Mouse (Mus musculus) CH12.LX (cell line): Measurements from ENCODE around the gene Lypd8. TPM values are rescaled to one million over a fixed set of nuclear protein-coding genes. Genes with fewer than 3 reads are reported as not detected.
"Not testable (repeated sequence)": the region's sequence is repeated elsewhere in the genome, so short reads cannot be mapped to it uniquely, and the experiment has no call there.

Source experiments
- DNase-seq: peaks from one replicate; pipeline ENCODE4 v3.0.0-alpha.2; 2013; ENCODE audit errors: extremely low read depth
- H3K27ac ChIP-seq: 2 replicates; pipeline ENCODE4 v1.5.1; 2012; ENCODE audit warnings: low read depth, mild to moderate bottlenecking, control low read depth, moderate library complexity; ENCODE audit not compliant: insufficient read depth
- H3K27me3 ChIP-seq: replicated peaks from 2 replicates; pipeline ENCODE3; 2012; ENCODE audit warnings: inconsistent platforms
- H3K36me3 ChIP-seq, 2 experiments: replicated peaks in 1 of 2; 2 replicates each; pipeline versions ENCODE3 to v1.6.1; 2012; ENCODE audit warnings: inconsistent platforms in 1 of 2, low read length in 1 of 2, mild to moderate bottlenecking in 1 of 2, mixed read lengths in 1 of 2, moderate library complexity in 1 of 2; ENCODE audit not compliant: control insufficient read depth in 1 of 2, insufficient read depth in 1 of 2
- H3K4me1 ChIP-seq, 2 experiments: 2 replicates each; pipeline ENCODE4 v1.6.1; 2012; ENCODE audit warnings: inconsistent platforms in 1 of 2, moderate library complexity in 1 of 2; ENCODE audit not compliant: insufficient read depth in 2 of 2, control insufficient read depth in 1 of 2
- H3K4me2 ChIP-seq: 2 replicates; pipeline ENCODE4 v1.6.1; 2012; ENCODE audit warnings: low read depth, mild to moderate bottlenecking, control low read depth; ENCODE audit not compliant: poor library complexity, insufficient read depth, severe bottlenecking
- H3K4me3 ChIP-seq, 3 experiments: fragments of 150-350 bp in 1 of 3; sonication (generic) in 1 of 3; replicated peaks in 1 of 3; 2 replicates each; pipeline versions ENCODE3 to v1.5.1; 2011 to 2012; ENCODE audit warnings: low read depth in 2 of 3, low read length in 2 of 3, mild to moderate bottlenecking in 2 of 3, moderate library complexity in 2 of 3, control low read depth in 1 of 3, improper control_type of control experiment in 1 of 3, inconsistent platforms in 1 of 3, mixed read lengths in 1 of 3; ENCODE audit not compliant: poor library complexity in 1 of 3
- H3K79me2 ChIP-seq: replicated peaks from 2 replicates; pipeline ENCODE4 v1.6.1; 2012; ENCODE audit warnings: mild to moderate bottlenecking, moderate library complexity; ENCODE audit not compliant: control insufficient read depth, poor library complexity, insufficient read depth, severe bottlenecking; ENCODE audit errors: extremely low read depth
- H3K9ac ChIP-seq: 2 replicates; pipeline ENCODE4 v1.6.1; 2012; ENCODE audit warnings: low read depth, mild to moderate bottlenecking, control low read depth, moderate library complexity; ENCODE audit not compliant: insufficient read depth
- H3K9me3 ChIP-seq: replicated peaks from 2 replicates; pipeline ENCODE3; 2012; ENCODE audit warnings: low read length, inconsistent platforms, mixed read lengths
- CHD1 ChIP-seq: IDR thresholded peaks from 2 replicates; pipeline ENCODE4 v1.6.1; 2012; ENCODE audit warnings: low read depth, low read length, improper control_type of control experiment, inconsistent platforms
- ELF1 ChIP-seq: IDR thresholded peaks from 2 replicates; pipeline ENCODE4 v1.6.1; 2014; ENCODE audit warnings: low read depth, mild to moderate bottlenecking, inconsistent platforms, low read length, improper control_type of control experiment
- IRF4 ChIP-seq: IDR thresholded peaks from 2 replicates; pipeline ENCODE4 v1.6.1; 2014; ENCODE audit warnings: low read depth, mild to moderate bottlenecking, inconsistent platforms, low read length, improper control_type of control experiment
- JUN ChIP-seq: IDR thresholded peaks from 2 replicates; pipeline ENCODE4 v1.6.1; 2011; ENCODE audit warnings: low read depth, mild to moderate bottlenecking, low read length, improper control_type of control experiment, moderate library complexity; ENCODE audit not compliant: insufficient read depth
- KAT2A ChIP-seq: IDR thresholded peaks from 2 replicates; pipeline ENCODE4 v1.6.1; 2012; ENCODE audit warnings: low read length, improper control_type of control experiment, inconsistent platforms; ENCODE audit not compliant: insufficient replicate concordance
- MAZ ChIP-seq: IDR thresholded peaks from 2 replicates; pipeline ENCODE4 v1.6.1; 2012; ENCODE audit warnings: low read depth, mild to moderate bottlenecking, inconsistent platforms, low read length, improper control_type of control experiment, moderate library complexity
- MYC ChIP-seq: IDR thresholded peaks from 2 replicates; pipeline ENCODE4 v1.6.1; 2011; ENCODE audit warnings: low read depth, mild to moderate bottlenecking, improper control_type of control experiment, low read length
- NRF1 ChIP-seq: IDR thresholded peaks from 2 replicates; pipeline ENCODE4 v1.6.1; 2014; ENCODE audit warnings: low read depth, mild to moderate bottlenecking, inconsistent platforms, low read length, improper control_type of control experiment, moderate library complexity
- POLR2AphosphoS2 ChIP-seq: IDR thresholded peaks from 2 replicates; pipeline ENCODE4 v1.6.1; 2011; ENCODE audit warnings: low read depth, low read length, improper control_type of control experiment
- RAD21 ChIP-seq: IDR thresholded peaks from 2 replicates; pipeline ENCODE4 v1.6.1; 2011; ENCODE audit warnings: low read depth, mild to moderate bottlenecking, low read length, improper control_type of control experiment, moderate library complexity
- RCOR1 ChIP-seq: conservative IDR thresholded peaks from 2 replicates; pipeline ENCODE4 v1.6.1; 2012; ENCODE audit warnings: low read depth, mild to moderate bottlenecking, inconsistent platforms, low read length, improper control_type of control experiment
- TBP ChIP-seq: conservative IDR thresholded peaks from 2 replicates; pipeline ENCODE4 v1.6.1; 2011; ENCODE audit warnings: low read depth, low read length, improper control_type of control experiment
- USF1 ChIP-seq: IDR thresholded peaks from 2 replicates; pipeline ENCODE4 v1.6.1; 2014; ENCODE audit warnings: low read depth, mild to moderate bottlenecking, inconsistent platforms, low read length, improper control_type of control experiment
- USF2 ChIP-seq: conservative IDR thresholded peaks from 2 replicates; pipeline ENCODE4 v1.6.1; 2011; ENCODE audit warnings: low read depth, low read length, improper control_type of control experiment
- ZC3H11A ChIP-seq: IDR thresholded peaks from 2 replicates; pipeline ENCODE4 v1.6.1; 2012; ENCODE audit warnings: low read depth, mild to moderate bottlenecking, inconsistent platforms, low read length, improper control_type of control experiment
- ZKSCAN1 ChIP-seq: IDR thresholded peaks from 2 replicates; pipeline ENCODE4 v1.6.1; 2012; ENCODE audit warnings: low read depth, inconsistent platforms, low read length, improper control_type of control experiment, borderline replicate concordance
- dilution Hi-C: fragments of 300-500 bp; cut with MboI; formaldehyde crosslinking; loops from 2 replicates; pipeline ENCODE4 v1.14.3; 2020; ENCODE audit warnings: low sequenced_read_pairs; ENCODE audit not compliant: extremely low pct_unique_long_range_greater_than_20kb, extremely low pct_ligation_motif_present
- in situ Hi-C: fragments of 300-500 bp; cut with MboI; formaldehyde crosslinking; loops from 3 replicates; pipeline ENCODE4 v1.14.3; 2019; ENCODE audit warnings: low sequenced_read_pairs, low pct_ligation_motif_present, low pct_unique_long_range_greater_than_20kb, mixed read lengths
- polyA plus RNA-seq: library from polyadenylated mRNA; unstranded; fragments of >175 nt; gene quantifications from 2 replicates; pipeline ENCODE4 v1.2.1, GENCODE M21; 2012; ENCODE audit warnings: low read depth; ENCODE audit not compliant: insufficient read length
- total RNA-seq, 2 experiments: library from RNA; depleted of rRNA; stranded (reverse); fragments of 300-350 nt in 1 of 2; fragments of >200 nt in 1 of 2; gene quantifications; 2 replicates each; pipeline ENCODE4 v1.2.3; 2012 to 2014

Lypd8 gene
- total and polyA plus RNA-seq, 3 experiments, result not detected

DNA sequence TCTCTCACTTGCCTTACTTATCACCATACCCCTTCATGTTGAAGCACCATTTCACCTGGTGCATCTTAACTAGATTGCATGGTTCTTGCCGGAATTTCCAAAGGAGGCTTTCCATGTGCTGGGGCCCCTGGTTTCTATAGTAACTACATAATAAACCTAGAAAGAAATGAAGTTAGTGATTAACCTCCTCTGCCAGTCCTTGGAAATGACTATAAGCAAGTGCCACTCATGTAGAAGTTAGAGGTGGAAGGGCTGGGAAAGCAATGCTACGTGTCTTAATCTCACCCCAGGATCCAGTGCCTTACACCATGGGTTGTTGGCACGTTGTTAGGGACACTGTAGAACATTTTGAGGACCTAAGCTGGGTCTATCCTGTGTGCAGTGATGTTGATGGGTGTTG is 14.4 kb upstream of the Lypd8 start:
- no peaks in the 10 kb centered on the region for H3K9me3 ChIP-seq
- H3K4me1 ChIP-seq, result 0 out of 4 replicates have a peak, but pooled peaks cover 0 to 2% of the 10 kb centered on the region in 2 experiments
- H3K36me3 ChIP-seq, result no peaks in the 10 kb centered on the region
- H3K9ac ChIP-seq, result no peak overlapping the region
- DNase-seq, result no peak
- in situ Hi-C loops (no loop called here), dilution Hi-C loops (no loop called here)
- no peak overlapping the region for H3K4me3 ChIP-seq
- H3K4me2 ChIP-seq, result no peak overlapping the region
- H3K79me2 ChIP-seq, result no peaks in the 10 kb centered on the region
- H3K27me3 ChIP-seq, result peaks cover 69% of the 10 kb centered on the region
- H3K27ac ChIP-seq, result no peak overlapping the region
- no peak for TF ChIP-seq POLR2AphosphoS2
- TF ChIP-seq ZC3H11A, result no peak
- TF ChIP-seq IRF4, result no peak
- TF ChIP-seq RAD21, result no peak
- TF ChIP-seq USF1, result no peak
- TF ChIP-seq MYC, result no peak
- no peak for TF ChIP-seq ELF1
- TF ChIP-seq RCOR1, result no peak
- no peak for TF ChIP-seq ZKSCAN1

DNA sequence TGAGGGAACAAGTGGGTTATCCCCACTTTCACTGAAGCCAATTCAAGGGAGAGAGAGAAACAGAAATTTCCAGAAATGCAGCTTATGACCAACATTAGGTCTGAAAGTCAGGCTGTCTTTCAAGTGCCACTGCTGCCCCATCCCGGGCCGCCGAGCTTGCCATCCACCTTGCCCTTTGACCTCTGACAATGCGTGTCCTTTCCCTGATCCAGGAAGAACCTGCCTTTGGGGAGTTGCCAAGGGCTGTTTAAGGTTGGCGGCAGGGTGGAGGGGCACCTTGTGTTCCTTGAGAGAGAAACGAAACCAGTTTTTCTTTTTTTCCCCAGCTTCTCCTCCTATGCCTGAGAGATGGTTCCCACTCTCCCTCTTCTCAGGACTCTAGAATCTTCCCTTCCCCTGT is 12.7 kb upstream of the Lypd8 start:
- peaks cover 68% of the 10 kb centered on the region for H3K27me3 ChIP-seq
- H3K9me3 ChIP-seq, DNase-seq, H3K4me3 ChIP-seq, H3K27ac ChIP-seq, dilution Hi-C loops, in situ Hi-C loops, H3K9ac ChIP-seq, H3K79me2 ChIP-seq, H3K36me3 ChIP-seq, H3K4me1 ChIP-seq, H3K4me2 ChIP-seq: not testable (repeated sequence)

DNA sequence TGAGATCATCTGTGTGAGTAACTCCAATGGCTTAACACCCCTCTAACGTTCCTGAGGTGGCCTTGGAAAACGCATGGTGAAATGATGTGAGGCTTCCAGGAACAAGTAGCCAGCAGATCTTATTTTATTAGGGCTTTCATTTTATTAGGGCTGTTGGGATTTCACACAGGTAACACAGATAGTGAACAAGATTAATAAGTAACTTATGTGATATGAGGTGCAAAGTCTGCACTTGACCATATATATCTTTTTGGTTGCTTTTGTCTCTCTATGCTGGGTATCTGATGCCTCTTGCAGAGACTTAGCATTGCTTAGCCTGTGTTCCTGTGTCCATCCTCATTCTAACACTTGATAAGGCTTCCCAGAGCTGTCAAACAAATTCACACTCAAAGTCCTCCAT is 1.6 kb upstream of the Lypd8 start:
- in situ Hi-C loops (no loop called here), dilution Hi-C loops (no loop called here)
- Histone ChIP-seq H3K36me3 (no peaks in the 10 kb centered on the region), H3K4me2 (no peak overlapping the region), H3K27ac (no peak overlapping the region), H3K27me3 (peaks cover 73% of the 10 kb centered on the region), H3K9ac (no peak overlapping the region), H3K79me2 (no peaks in the 10 kb centered on the region), H3K9me3 (peaks cover 2% of the 10 kb centered on the region), H3K4me3 (no peak overlapping the region), H3K4me1 (no peaks in the 10 kb centered on the region)
- TF ChIP-seq USF2 (no peak), CHD1 (no peak), NRF1 (no peak), JUN (no peak), TBP (no peak), ZC3H11A (no peak), MAZ (no peak), KAT2A (no peak)
- no peak for DNase-seq
